Mouse (Mus musculus) brain, embryonic 14.5 days (tissue): ENCODE results near the gene Selp.

Experiments
- CTCF ChIP-seq: fragments of 200-500 bp; IDR thresholded peaks from 2 replicates; pipeline ENCODE4 v1.5.1; 2012; ENCODE audit warnings: inconsistent platforms, mild to moderate bottlenecking, moderate library complexity, borderline replicate concordance; ENCODE audit not compliant: insufficient read depth, insufficient read length; ENCODE audit errors: extremely low read depth
- POLR2A ChIP-seq: fragments of 200-500 bp; IDR thresholded peaks from 2 replicates; pipeline ENCODE4 v1.6.1; 2012; ENCODE audit warnings: mild to moderate bottlenecking, inconsistent platforms, borderline replicate concordance; ENCODE audit not compliant: poor library complexity, insufficient read depth, insufficient read length, severe bottlenecking; ENCODE audit errors: extremely low read depth

GRCm38 (mm10) chr1:164114280-164114679, 784 bp upstream of the Selp start:
- TF ChIP-seq CTCF (no peak), POLR2A (no peak)
